Mouse (Mus musculus): Measurements from ENCODE around the gene Gm20905. TPM values are rescaled to one million over a fixed set of nuclear protein-coding genes. Genes with fewer than 3 reads are reported as not detected.
"Not testable (repeated sequence)": the region's sequence is repeated elsewhere in the genome, so short reads cannot be mapped to it uniquely, and the experiment has no call there.

Gm20905 gene
- total RNA-seq (2021) (not detected), polyA plus RNA-seq (2012; rRNA removed) (not detected in 2 replicates)
- long read RNA-seq: 0 reads

- intact Hi-C loops (cut with DNase I); H3K4me3 ChIP-seq: not testable (repeated sequence)
Observed at GRCm38 (mm10) chrY:37259503-37259902, at the start of gene Gm20905. Gene Gm20905 (minus strand): TSS chrY:37259603.

More at GRCm38 (mm10) chrY:37259503-37259902, at the start of gene Gm20905:
- H3K36me3 ChIP-seq (ENCODE audit: control insufficient read depth, insufficient read depth, low read length); H3K4me1 ChIP-seq (ENCODE audit: control insufficient read depth, insufficient read depth, low read length); H3K27me3 ChIP-seq (ENCODE audit: control insufficient read depth, insufficient read depth, low read length); H3K27ac ChIP-seq; DNase-seq; H3K9ac ChIP-seq (ENCODE audit: low read depth, low read length); H3K79me2 ChIP-seq (replicated peaks; ENCODE audit: control insufficient read depth, insufficient read depth, low read length): not testable (repeated sequence)
- WGBS: no CpG with 5 or more reads among the region's 6 CpGs
